Mouse (Mus musculus) midbrain, embryonic 13.5 days (tissue): Measurements from ENCODE around the gene Plac9a. TPM values are rescaled to one million over a fixed set of nuclear protein-coding genes. Genes with fewer than 3 reads are reported as not detected.
"Not testable (repeated sequence)": the region's sequence is repeated elsewhere in the genome, so short reads cannot be mapped to it uniquely, and the experiment has no call there.

Experiments
- ATAC-seq: fragments of 200-750 bp; cut with Nextera tagmentation; 2 replicates; pipeline ENCODE4 v1.8.0; 2017; ENCODE audit warnings: mild to moderate bottlenecking, moderate TSS enrichment, moderate library complexity
- H3K27ac ChIP-seq: fragments of 300-500 bp; sonication (generic); 2 replicates; pipeline ENCODE4 v1.5.1; 2015; ENCODE audit warnings: inconsistent platforms, mild to moderate bottlenecking, moderate library complexity
- H3K27me3 ChIP-seq: fragments of 300-500 bp; sonication (generic); 2 replicates; pipeline ENCODE4 v1.6.1; 2015; ENCODE audit warnings: mild to moderate bottlenecking, inconsistent platforms
- H3K36me3 ChIP-seq: fragments of 300-500 bp; sonication (generic); 2 replicates; pipeline ENCODE4 v1.6.1; 2015; ENCODE audit warnings: mild to moderate bottlenecking, inconsistent platforms
- H3K4me1 ChIP-seq: fragments of 300-500 bp; sonication (generic); replicated peaks from 2 replicates; pipeline ENCODE4 v1.6.1; 2015; ENCODE audit warnings: inconsistent platforms
- H3K4me2 ChIP-seq: fragments of 300-500 bp; sonication (generic); replicated peaks from 2 replicates; pipeline ENCODE4 v1.6.1; 2015; ENCODE audit warnings: moderate library complexity, mild to moderate bottlenecking, inconsistent platforms
- H3K4me3 ChIP-seq: fragments of 300-500 bp; sonication (generic); replicated peaks from 2 replicates; pipeline ENCODE4 v1.5.1; 2015; ENCODE audit warnings: mild to moderate bottlenecking, inconsistent platforms
- H3K9ac ChIP-seq: fragments of 300-500 bp; sonication (generic); replicated peaks from 2 replicates; pipeline ENCODE4 v1.6.1; 2015; ENCODE audit warnings: mild to moderate bottlenecking, inconsistent platforms
- H3K9me3 ChIP-seq: fragments of 300-500 bp; sonication (generic); 2 replicates; pipeline ENCODE4 v1.6.1; 2016; ENCODE audit warnings: mild to moderate bottlenecking, inconsistent platforms
- WGBS: fragments of 180-500 bp; shearing (Covaris S2); methylation state at CpG from one replicate; pipeline ENCODE4 v1.1.7; 2015; 5-methylcytosine and 5-hydroxymethylcytosine counted together
- polyA plus RNA-seq: library from polyadenylated mRNA; unstranded; fragments of >200 nt; fragmentation: Nextera tagmentation; extraction: Ambion mirVana; gene quantifications from 2 replicates; pipeline ENCODE4 v1.2.1, GENCODE M21; 2015

Plac9a gene
- polyA plus RNA-seq: not detected in 2 replicates

DNA sequence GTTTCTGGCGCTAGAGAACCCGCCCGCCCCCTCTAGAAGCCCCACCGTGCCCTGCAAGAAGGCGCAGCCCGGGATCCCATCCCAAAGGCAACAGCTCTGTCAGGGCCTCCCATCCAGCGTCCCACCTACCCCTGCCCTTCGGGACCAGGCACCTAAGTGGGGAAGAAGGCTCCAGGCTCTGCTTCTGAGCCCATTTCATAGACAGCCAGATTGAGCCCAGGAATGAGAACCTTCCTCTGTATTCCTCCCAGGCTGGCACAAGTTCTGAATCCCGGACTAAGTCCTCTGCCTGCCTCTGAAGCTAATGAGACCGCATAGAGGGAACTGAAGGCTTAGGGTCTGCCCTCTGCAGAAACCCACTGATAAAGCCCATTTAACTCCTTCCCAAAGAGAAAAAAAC, at the start of gene Plac9a:
TSS of gene Plac9a (minus strand) at position 101 of the 400 bp plus-strand sequence.
- not testable (repeated sequence) for H3K4me3 ChIP-seq, H3K9ac ChIP-seq, ATAC-seq, H3K4me1 ChIP-seq, H3K4me2 ChIP-seq, H3K9me3 ChIP-seq, H3K36me3 ChIP-seq, H3K27ac ChIP-seq, H3K27me3 ChIP-seq
- no CpG with 5 or more reads among the region's 10 CpGs for WGBS

DNA sequence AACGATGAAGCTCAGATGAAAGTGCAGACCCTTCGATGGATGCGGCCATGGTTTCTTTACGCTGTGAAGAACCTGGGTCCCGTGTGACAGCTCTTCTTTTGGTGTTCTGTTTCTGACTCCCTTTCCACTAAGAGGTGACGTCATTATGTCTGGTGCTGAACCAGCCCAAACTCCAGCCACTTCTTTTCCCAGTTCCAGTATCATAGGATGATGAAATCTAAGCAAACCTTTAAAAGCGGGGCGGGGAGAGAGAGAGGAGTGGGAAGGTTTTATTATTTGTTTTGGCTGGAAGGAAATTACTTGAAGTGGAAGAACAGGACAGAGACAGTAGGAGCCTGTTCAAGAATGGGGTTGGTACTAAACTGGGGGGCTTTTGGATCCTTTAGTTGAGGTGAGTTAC, 35.1 kb upstream of the Plac9a start, which contains the start of gene Cphx1:
TSS of gene Cphx1 (plus strand) at position 301 of the 400 bp plus-strand sequence.
- not testable (repeated sequence) for H3K4me1 ChIP-seq, H3K36me3 ChIP-seq, H3K4me2 ChIP-seq, H3K27ac ChIP-seq, ATAC-seq, H3K4me3 ChIP-seq, H3K27me3 ChIP-seq, H3K9me3 ChIP-seq, H3K9ac ChIP-seq
- WGBS: no CpG with 5 or more reads among the region's 8 CpGs

- not testable (repeated sequence) for H3K27me3 ChIP-seq, H3K9ac ChIP-seq, H3K36me3 ChIP-seq, H3K4me1 ChIP-seq, H3K4me2 ChIP-seq, H3K9me3 ChIP-seq, ATAC-seq, H3K27ac ChIP-seq, H3K4me3 ChIP-seq
- WGBS: no CpG with 5 or more reads among the region's 5 CpGs
Observed at GRCm38 (mm10) chr14:25936867-25937630, 34.1 kb upstream of the Plac9a start.

DNA sequence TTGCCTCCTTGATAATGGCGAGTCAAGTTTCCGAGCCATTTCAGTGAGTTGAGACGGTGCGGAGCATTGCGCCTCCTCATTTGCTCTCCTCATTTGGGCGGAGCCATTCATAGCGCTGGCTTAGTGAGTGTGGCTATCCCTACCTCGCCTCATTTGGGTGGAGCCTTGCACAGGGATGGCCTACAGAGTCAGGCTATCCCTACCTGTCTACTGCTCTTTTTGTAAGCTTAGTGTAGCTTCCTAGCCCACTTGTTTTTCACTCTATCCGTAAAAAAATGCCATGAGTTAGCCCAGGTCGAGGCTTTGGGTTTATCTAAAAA, 24.6 kb upstream of the Plac9a start, which contains the start of gene Tmem254a:
TSS of gene Tmem254a (minus strand) at position 111 of the 320 bp plus-strand sequence.
- peak; percentile 78 for ATAC-seq
- not testable (repeated sequence) for H3K9me3 ChIP-seq, H3K9ac ChIP-seq, H3K4me3 ChIP-seq, H3K27me3 ChIP-seq, H3K27ac ChIP-seq, H3K36me3 ChIP-seq, H3K4me2 ChIP-seq, H3K4me1 ChIP-seq
- WGBS: no CpG with 5 or more reads among the region's 10 CpGs

DNA sequence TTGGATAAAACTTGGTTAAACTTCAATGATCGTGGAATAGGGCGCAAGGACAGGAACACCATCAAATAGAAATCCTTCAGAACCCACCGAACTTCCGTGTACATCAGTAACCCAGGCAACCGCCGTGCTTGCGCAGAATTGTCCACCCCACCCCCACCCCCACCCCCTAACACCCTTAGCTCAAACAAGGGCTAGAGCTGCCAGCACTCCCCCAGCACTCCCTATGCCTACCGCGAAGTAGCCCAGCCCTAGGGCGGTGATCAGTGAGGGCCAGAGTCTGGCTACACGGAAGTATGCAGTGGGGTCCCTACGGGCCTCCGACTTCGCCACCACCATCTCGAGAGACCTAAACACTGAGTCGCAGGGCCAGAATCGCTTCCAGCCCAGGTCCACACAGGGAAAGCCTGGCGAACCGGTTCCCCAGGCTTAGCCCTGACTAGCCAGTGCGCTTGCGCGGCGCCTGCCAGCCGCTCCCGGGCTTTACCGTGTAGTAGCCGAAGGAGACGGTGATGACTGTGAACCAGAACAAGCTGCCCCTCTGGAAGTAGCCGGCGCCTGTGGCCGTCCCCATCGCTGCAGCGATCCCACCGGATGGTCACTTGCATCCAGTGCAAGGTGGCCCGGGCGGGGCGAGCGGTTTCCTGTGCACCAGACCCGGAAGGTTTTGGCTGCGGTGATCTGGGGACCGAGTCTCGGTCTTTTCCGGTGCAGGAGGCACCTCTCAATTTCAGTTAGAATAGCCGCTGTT, 24.1 kb upstream of the Plac9a start:
- no CpG with 5 or more reads among the region's 44 CpGs for WGBS
- H3K9me3 ChIP-seq: not testable (repeated sequence)

DNA sequence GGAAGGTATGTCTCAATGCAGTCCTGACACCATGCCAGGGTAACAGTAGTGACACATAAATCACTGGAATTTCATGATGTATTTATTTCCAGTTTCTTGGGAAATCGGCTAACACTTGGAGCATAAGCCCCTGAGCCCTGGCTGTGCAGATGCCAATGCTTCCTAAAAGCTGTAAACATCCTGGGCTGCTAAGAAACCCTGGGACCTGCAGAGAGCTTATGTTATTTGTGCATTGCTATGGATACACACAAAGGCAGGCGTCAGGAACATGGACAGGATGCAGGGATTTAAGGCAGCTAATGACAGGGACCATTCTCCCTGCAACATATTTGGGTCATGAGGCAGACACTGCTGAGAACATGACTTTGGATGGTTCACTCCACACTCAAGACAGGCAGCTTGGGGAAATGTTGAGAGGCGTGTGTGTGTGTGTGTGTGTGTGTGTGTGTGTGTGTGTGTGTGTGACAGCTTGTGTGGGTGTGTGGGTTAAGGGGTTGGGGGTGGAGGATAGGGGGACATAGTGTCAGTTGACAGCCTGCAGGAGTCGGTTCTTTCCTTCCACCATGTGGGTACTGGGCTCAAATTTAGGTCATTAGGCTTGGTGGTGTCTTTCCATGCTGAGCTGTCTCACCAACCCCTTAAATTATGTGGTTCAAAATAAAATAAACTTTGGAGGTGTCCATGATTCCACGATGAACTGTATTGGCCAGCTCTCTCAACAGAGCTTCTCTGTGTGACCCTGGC, 15.7 kb upstream of the Plac9a start:
- not testable (repeated sequence) for ATAC-seq, H3K4me1 ChIP-seq, H3K27me3 ChIP-seq, H3K9ac ChIP-seq, H3K4me2 ChIP-seq, H3K9me3 ChIP-seq, H3K36me3 ChIP-seq, H3K4me3 ChIP-seq, H3K27ac ChIP-seq
- no CpG with 5 or more reads among the region's 5 CpGs for WGBS

More for the DNA sequence above, 24.1 kb upstream of the Plac9a start:
- H3K27me3 ChIP-seq, H3K9ac ChIP-seq, H3K4me1 ChIP-seq, H3K4me2 ChIP-seq, H3K36me3 ChIP-seq, H3K4me3 ChIP-seq, H3K27ac ChIP-seq: not testable (repeated sequence)
- ATAC-seq: peak; percentile 93

- WGBS: no CpG with 5 or more reads among the region's 8 CpGs
- H3K27me3 ChIP-seq, ATAC-seq, H3K36me3 ChIP-seq, H3K4me1 ChIP-seq, H3K27ac ChIP-seq, H3K9me3 ChIP-seq, H3K4me3 ChIP-seq, H3K4me2 ChIP-seq, H3K9ac ChIP-seq: not testable (repeated sequence)
Observed at GRCm38 (mm10) chr14:25908976-25909375, 6.1 kb upstream of the Plac9a start.

DNA sequence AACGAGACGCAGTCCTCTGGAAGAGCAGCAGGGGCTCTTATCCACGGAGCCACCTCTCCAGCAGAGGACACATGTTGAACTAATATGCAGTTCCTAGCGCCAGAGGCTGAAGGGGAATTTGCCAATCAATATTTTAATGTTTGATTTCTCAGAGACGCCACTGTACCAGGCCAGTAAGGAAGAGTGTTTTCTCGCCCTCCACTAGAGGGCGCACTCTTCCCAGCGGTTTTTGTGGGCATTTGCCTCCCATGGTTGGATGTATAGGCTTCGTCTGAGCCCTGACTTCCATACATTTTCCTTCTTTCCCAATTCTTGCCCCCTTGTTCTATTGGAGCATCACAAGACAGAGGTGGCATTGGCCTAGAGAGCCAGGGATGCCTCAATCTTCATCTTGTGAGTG, 4.4 kb upstream of the Plac9a start:
- not testable (repeated sequence) for H3K4me1 ChIP-seq, ATAC-seq, H3K9me3 ChIP-seq, H3K4me2 ChIP-seq, H3K9ac ChIP-seq, H3K27ac ChIP-seq, H3K4me3 ChIP-seq, H3K27me3 ChIP-seq, H3K36me3 ChIP-seq
- no CpG with 5 or more reads among the region's 9 CpGs for whole genome bisulfite sequencing

DNA sequence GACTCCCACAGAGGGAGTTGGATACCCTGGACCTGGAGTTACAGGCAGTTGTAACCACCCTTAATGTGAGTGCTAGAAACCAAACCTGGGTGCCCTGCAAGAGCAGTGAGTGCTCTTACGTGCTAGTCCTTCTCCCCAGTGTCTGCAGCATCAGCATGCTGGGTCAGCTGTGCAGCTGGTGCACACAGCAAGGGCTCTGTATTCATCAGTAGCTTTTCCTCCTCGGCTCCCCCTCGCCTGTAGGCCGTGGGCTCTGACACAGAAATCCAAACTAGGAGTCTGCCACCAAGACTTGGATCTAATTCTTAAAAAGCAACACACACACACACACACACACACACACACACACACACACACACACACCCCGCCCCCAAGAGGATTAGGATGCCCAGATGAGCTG, 2.3 kb upstream of the Plac9a start:
- WGBS: 38% methylated on average over 1 of the region's 5 CpGs
- not testable (repeated sequence) for H3K27me3 ChIP-seq, H3K27ac ChIP-seq, H3K9ac ChIP-seq, H3K4me3 ChIP-seq, H3K9me3 ChIP-seq, H3K4me1 ChIP-seq, H3K4me2 ChIP-seq, H3K36me3 ChIP-seq
- peak; percentile 20; the same call in 1 of the 2 replicates for ATAC-seq

GRCm38 (mm10) chr14:25895686-25896085, 7.2 kb downstream of the Plac9a start:
- not testable (repeated sequence) for H3K36me3 ChIP-seq, H3K4me1 ChIP-seq, H3K4me2 ChIP-seq, ATAC-seq, H3K27me3 ChIP-seq, H3K9me3 ChIP-seq, H3K27ac ChIP-seq, H3K4me3 ChIP-seq, H3K9ac ChIP-seq
- no CpG with 5 or more reads among the region's 7 CpGs for WGBS

GRCm38 (mm10) chr14:25894566-25894965, 8.3 kb downstream of the Plac9a start:
- not testable (repeated sequence) for H3K27ac ChIP-seq, H3K9ac ChIP-seq, H3K36me3 ChIP-seq, H3K27me3 ChIP-seq, ATAC-seq, H3K4me1 ChIP-seq, H3K4me2 ChIP-seq, H3K4me3 ChIP-seq, H3K9me3 ChIP-seq
- WGBS: no CpG with 5 or more reads among the region's 3 CpGs

DNA sequence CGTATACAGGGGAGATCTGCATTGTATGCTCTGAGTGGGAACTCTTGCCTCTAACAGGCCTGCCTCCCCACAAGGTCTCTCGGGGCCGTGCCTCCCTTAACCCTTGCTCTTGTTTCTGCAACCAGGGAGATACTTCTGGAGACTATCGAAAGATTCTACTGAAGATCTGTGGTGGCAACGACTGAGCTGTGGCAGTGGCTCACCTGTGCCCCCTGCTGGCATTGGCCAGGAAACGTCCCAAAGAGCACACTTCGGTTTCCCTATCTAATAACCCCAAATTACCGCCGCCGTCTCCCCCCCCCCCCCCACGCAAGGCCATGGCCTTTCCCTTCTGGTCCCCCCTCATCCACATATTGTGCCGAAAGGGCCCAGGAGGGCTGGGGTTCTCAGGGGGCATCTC, 17.0 kb downstream of the Plac9a start:
- not testable (repeated sequence) for H3K4me2 ChIP-seq, H3K4me1 ChIP-seq, H3K27me3 ChIP-seq, H3K36me3 ChIP-seq, H3K4me3 ChIP-seq, H3K9ac ChIP-seq, ATAC-seq, H3K9me3 ChIP-seq, H3K27ac ChIP-seq
- WGBS: no CpG with 5 or more reads among the region's 12 CpGs
